Mouse (Mus musculus) MEL (cell line): ENCODE results near the gene Cep95. TPM values are rescaled to one million over a fixed set of nuclear protein-coding genes. Genes with fewer than 3 reads are reported as not detected.
"Not testable (repeated sequence)": the region's sequence is repeated elsewhere in the genome, so short reads cannot be mapped to it uniquely, and the experiment has no call there.

Source experiments
- DNase-seq: peaks from one replicate; pipeline ENCODE4 v3.0.0; 2011; ENCODE audit warnings: low read depth, low spot score
- H3K27ac ChIP-seq: 2 replicates; pipeline ENCODE4 v1.5.1; 2012; ENCODE audit warnings: low read depth, mild to moderate bottlenecking, control low read depth, low read length, moderate library complexity; ENCODE audit not compliant: control insufficient read depth
- H3K27me3 ChIP-seq, 2 experiments: fragments of 150-350 bp in 1 of 2; sonication (generic) in 1 of 2; 2 replicates each; pipeline ENCODE4 v1.6.1; 2012; ENCODE audit warnings: low read length in 2 of 2, mild to moderate bottlenecking in 2 of 2, improper control_type of control experiment in 1 of 2, moderate library complexity in 1 of 2; ENCODE audit not compliant: insufficient read depth in 2 of 2, control insufficient read depth in 1 of 2
- H3K36me3 ChIP-seq, 2 experiments: 2 replicates each; pipeline ENCODE4 v1.6.1; 2012 to 2014; ENCODE audit warnings: low read length in 2 of 2, improper control_type of control experiment in 1 of 2, inconsistent platforms in 1 of 2, mild to moderate bottlenecking in 1 of 2; ENCODE audit not compliant: insufficient read depth in 2 of 2, control insufficient read depth in 1 of 2
- H3K4me1 ChIP-seq, 2 experiments: fragments of 150-350 bp in 1 of 2; sonication (generic) in 1 of 2; 2 replicates each; pipeline ENCODE4 v1.6.1; 2012; ENCODE audit warnings: low read length in 2 of 2, improper control_type of control experiment in 1 of 2, mild to moderate bottlenecking in 1 of 2; ENCODE audit not compliant: insufficient read depth in 2 of 2, control insufficient read depth in 1 of 2
- H3K4me3 ChIP-seq, 2 experiments: fragments of 150-350 bp in 1 of 2; sonication (generic) in 1 of 2; 2 replicates each; pipeline ENCODE4 v1.5.1; 2012; ENCODE audit warnings: low read depth in 2 of 2, low read length in 2 of 2, mild to moderate bottlenecking in 2 of 2, moderate library complexity in 2 of 2, control low read depth in 1 of 2, improper control_type of control experiment in 1 of 2; ENCODE audit not compliant: control insufficient read depth in 1 of 2, insufficient read depth in 1 of 2
- H3K79me2 ChIP-seq: 2 replicates; pipeline ENCODE4 v1.6.1; 2012; ENCODE audit warnings: mild to moderate bottlenecking, low read length, moderate library complexity; ENCODE audit not compliant: control insufficient read depth, poor library complexity, insufficient read depth
- H3K9ac ChIP-seq: 2 replicates; pipeline ENCODE4 v1.6.1; 2012; ENCODE audit warnings: low read depth, mild to moderate bottlenecking, control low read depth, low read length, moderate library complexity; ENCODE audit not compliant: control insufficient read depth, poor library complexity, severe bottlenecking
- H3K9me3 ChIP-seq: fragments of 150-350 bp; sonication (generic); replicated peaks from 2 replicates; pipeline ENCODE4 v1.6.1; 2012; ENCODE audit warnings: mild to moderate bottlenecking, low read length, improper control_type of control experiment, moderate library complexity; ENCODE audit not compliant: insufficient read depth
- BHLHE40 ChIP-seq: IDR thresholded peaks from 2 replicates; pipeline ENCODE4 v1.6.1; 2012; ENCODE audit warnings: low read depth, mild to moderate bottlenecking, inconsistent platforms, low read length, improper control_type of control experiment, borderline replicate concordance
- E2F4 ChIP-seq: IDR thresholded peaks from 2 replicates; pipeline ENCODE4 v1.6.1; 2011; ENCODE audit warnings: low read depth, low read length, improper control_type of control experiment, borderline replicate concordance
- ETS1 ChIP-seq: IDR thresholded peaks from 2 replicates; pipeline ENCODE4 v1.6.1; 2012; ENCODE audit warnings: low read depth, mild to moderate bottlenecking, inconsistent platforms, low read length, improper control_type of control experiment, moderate library complexity
- GATA1 ChIP-seq: IDR thresholded peaks from 2 replicates; pipeline ENCODE4 v1.6.1; 2011; ENCODE audit warnings: low read depth, low read length, improper control_type of control experiment
- MEF2A ChIP-seq: IDR thresholded peaks from 2 replicates; pipeline ENCODE4 v1.6.1; 2014; ENCODE audit warnings: low read depth, mild to moderate bottlenecking, inconsistent platforms, low read length, improper control_type of control experiment; ENCODE audit not compliant: poor library complexity, insufficient replicate concordance, severe bottlenecking; ENCODE audit errors: extremely low read depth
- NRF1 ChIP-seq: IDR thresholded peaks from 2 replicates; pipeline ENCODE4 v1.6.1; 2014; ENCODE audit warnings: low read depth, mild to moderate bottlenecking, inconsistent platforms, low read length, improper control_type of control experiment, moderate library complexity; ENCODE audit not compliant: poor library complexity, insufficient read depth, severe bottlenecking
- POLR2AphosphoS5 ChIP-seq: IDR thresholded peaks from 2 replicates; pipeline ENCODE4 v1.6.1; 2012; ENCODE audit warnings: low read depth, borderline replicate concordance, mild to moderate bottlenecking, inconsistent platforms, low read length, moderate library complexity, mixed read lengths
- RCOR1 ChIP-seq: IDR thresholded peaks from 2 replicates; pipeline ENCODE4 v1.6.1; 2012; ENCODE audit warnings: low read depth, mild to moderate bottlenecking, inconsistent platforms, low read length, improper control_type of control experiment
- SMC3 ChIP-seq: IDR thresholded peaks from 2 replicates; pipeline ENCODE4 v1.6.1; 2011; ENCODE audit warnings: low read depth, low read length, improper control_type of control experiment
- TAL1 ChIP-seq: IDR thresholded peaks from 2 replicates; pipeline ENCODE4 v1.6.1; 2012; ENCODE audit warnings: mild to moderate bottlenecking, inconsistent platforms, low read length, moderate library complexity, mixed read lengths
- UBTF ChIP-seq: IDR thresholded peaks from 2 replicates; pipeline ENCODE4 v1.6.1; 2012; ENCODE audit warnings: low read depth, mild to moderate bottlenecking, inconsistent platforms, low read length, improper control_type of control experiment, moderate library complexity, borderline replicate concordance; ENCODE audit not compliant: insufficient read depth
- ZMIZ1 ChIP-seq: IDR thresholded peaks from 2 replicates; pipeline ENCODE4 v1.6.1; 2012; ENCODE audit warnings: low read depth, mild to moderate bottlenecking, inconsistent platforms, low read length, improper control_type of control experiment, moderate library complexity
- polyA plus RNA-seq, 2 experiments: library from polyadenylated mRNA; stranded (reverse) in 1 of 2; unstranded in 1 of 2; fragments of >175 nt in 1 of 2; fragments of >200 nt in 1 of 2; gene quantifications; 2 replicates each; pipeline versions ENCODE4 v1.2.1 to v1.2.4; 2012; ENCODE audit warnings: low replicate concordance in 2 of 2, low read depth in 1 of 2; ENCODE audit not compliant: insufficient read length in 2 of 2, insufficient read depth in 1 of 2, missing spikeins in 1 of 2
- total RNA-seq: library from RNA; depleted of rRNA; stranded (reverse); fragments of 300-350 nt; gene quantifications from 2 replicates; pipeline ENCODE4 v1.2.3, GENCODE M21; 2012

Cep95 gene
- total and polyA plus RNA-seq, 3 experiments = 11.6 to 12.9 TPM; not detected in 1

DNA sequence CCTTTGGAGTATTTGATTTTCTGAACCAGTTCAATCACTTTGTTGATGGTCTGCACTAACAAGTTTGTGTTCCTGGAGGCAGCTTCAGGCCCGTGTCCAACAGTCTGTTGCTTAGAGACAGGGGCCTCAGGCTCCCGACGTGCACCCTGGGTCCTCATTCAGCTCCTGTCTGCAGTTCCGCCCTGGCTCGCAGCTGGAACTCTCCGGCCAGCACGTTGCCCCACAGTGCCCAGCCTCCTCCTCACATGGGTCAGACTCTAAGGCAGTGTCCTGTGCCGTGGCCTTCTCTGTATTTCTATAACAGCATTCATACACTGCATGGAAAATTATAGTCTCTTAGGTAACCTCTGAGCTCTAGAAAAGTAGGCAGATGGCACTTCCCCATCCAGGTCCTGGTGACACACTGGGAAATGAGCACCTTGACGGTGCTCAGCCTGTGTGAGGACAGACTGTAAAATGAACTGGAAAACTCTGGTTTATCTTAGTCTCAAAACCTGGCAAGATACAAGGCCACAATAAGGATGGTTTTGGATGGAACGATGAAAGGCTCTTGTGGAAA is 13.1 kb downstream of the Cep95 start:
- Histone ChIP-seq H3K27ac (no peak overlapping the region), H3K4me1 (no peaks in the 10 kb centered on the region), H3K36me3 (peaks cover 0 to 11% of the 10 kb centered on the region in 2 experiments; a peak in 2 of 4 replicates), H3K9ac (no peak overlapping the region), H3K79me2 (no peaks in the 10 kb centered on the region), H3K4me3 (no peak overlapping the region), H3K9me3 (no peaks in the 10 kb centered on the region), H3K27me3 (no peaks in the 10 kb centered on the region)
- no peak for DNase-seq
- TF ChIP-seq UBTF (no peak), GATA1 (no peak), RCOR1 (no peak), POLR2AphosphoS5 (no peak), SMC3 (no peak), ETS1 (no peak), MEF2A (no peak), E2F4 (no peak), ZMIZ1 (no peak), TAL1 (no peak), BHLHE40 (no peak), NRF1 (no peak)

DNA sequence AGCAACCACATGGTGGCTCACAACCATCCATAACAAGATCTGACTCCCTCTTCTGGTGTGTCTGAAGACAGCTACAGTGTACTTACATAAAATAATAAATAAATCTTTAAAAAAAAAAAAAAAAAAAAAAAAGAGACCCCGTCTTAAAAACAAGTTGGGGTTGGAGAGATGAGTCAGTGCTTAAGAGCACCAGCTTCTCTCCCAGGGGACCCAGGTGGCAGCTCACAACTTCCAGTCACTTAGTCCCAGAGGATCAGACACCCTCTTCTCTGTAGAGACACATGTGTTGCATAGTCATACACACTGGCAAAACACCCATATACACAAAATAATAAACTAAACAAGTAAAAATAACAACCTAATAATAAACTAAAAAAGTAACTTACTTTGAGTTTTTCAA is 18.4 kb downstream of the Cep95 start:
- H3K79me2 ChIP-seq, DNase-seq, H3K36me3 ChIP-seq: not testable (repeated sequence)

More for the DNA sequence above, 18.4 kb downstream of the Cep95 start:
- not testable (repeated sequence) for H3K4me1 ChIP-seq, H3K27me3 ChIP-seq, H3K9ac ChIP-seq, H3K9me3 ChIP-seq, H3K27ac ChIP-seq, H3K4me3 ChIP-seq
